Mouse (Mus musculus) cortical plate, adult 2 months (tissue): ENCODE measurements around the gene Rasal2.

Source experiments
- CTCF ChIP-seq: fragments of 200-500 bp; IDR thresholded peaks from 2 replicates; pipeline ENCODE4 v1.5.1; 2011; ENCODE audit warnings: mild to moderate bottlenecking, control low read depth, low read length; ENCODE audit not compliant: insufficient read depth; ENCODE audit errors: extremely low read depth
- POLR2A ChIP-seq: fragments of 200-500 bp; IDR thresholded peaks from 2 replicates; pipeline ENCODE4 v1.6.1; 2011; ENCODE audit warnings: mild to moderate bottlenecking, low read length, control low read depth; ENCODE audit not compliant: insufficient read depth; ENCODE audit errors: extremely low read depth

GRCm38 (mm10) chr1:157452284-157452683, 39.9 kb upstream of the Rasal2 start:
- TF ChIP-seq CTCF (no peak), POLR2A (no peak)
